Mouse (Mus musculus): ENCODE results near the gene Rag1.

- TF ChIP-seq EP300 (optimal IDR thresholded peaks at IDR 0.05) (no peak), CTCF (IDR thresholded peaks at IDR 0.05; ENCODE audit: low read depth) (no peak)
Measured at GRCm38 (mm10) chr2:101623042-101623441, 26.3 kb downstream of the Rag1 start.

All from stomach, postnatal 0 days (tissue).